Mouse (Mus musculus) heart, adult 2 months (tissue): ENCODE measurements around the gene Nfam1.

Source experiments
- CTCF ChIP-seq: fragments of 200-600 bp; IDR thresholded peaks from 2 replicates; pipeline ENCODE4 v1.8.1; 2022; ENCODE audit warnings: antibody characterized with exemption, mild to moderate bottlenecking, moderate library complexity
- POLR2A ChIP-seq: fragments of 200-500 bp; IDR thresholded peaks from 2 replicates; pipeline ENCODE4 v1.6.1; 2011; ENCODE audit warnings: mild to moderate bottlenecking, low read depth, low read length, control low read depth; ENCODE audit not compliant: insufficient read depth

- TF ChIP-seq POLR2A (no peak), CTCF (no peak)
These were observed 53.6 kb downstream of the Nfam1 start for GRCm38 (mm10) chr15:82979531-82979930.
